Comparison of ENCODE assay signal across 9 mouse cellular contexts in the genomic region with DNA sequence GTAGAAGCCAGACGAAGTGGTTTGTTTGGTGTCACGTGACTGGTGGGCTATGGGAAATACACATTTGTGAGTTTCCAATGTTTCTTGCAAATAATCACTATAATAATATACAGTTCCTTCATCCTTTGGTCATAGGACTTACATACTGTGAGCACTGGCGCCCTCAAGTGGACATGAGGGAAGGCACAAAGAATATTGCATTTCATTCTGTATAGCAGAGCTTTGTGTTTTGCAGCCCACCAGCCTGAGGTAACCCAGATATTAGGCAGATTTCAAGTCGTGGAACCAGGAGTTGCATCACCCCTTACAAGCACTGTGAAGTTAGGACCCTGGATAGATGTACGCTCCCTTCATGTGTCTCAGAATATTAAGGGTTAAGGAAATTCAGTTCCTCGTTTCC. TPM values are rescaled to one million over a fixed set of nuclear protein-coding genes. Genes with fewer than 3 reads are reported as not detected.
DNase-seq lines count a peak whose midpoint lies in the region; ATAC-seq and TF ChIP-seq lines count a peak whose summit lies in the region.
"Had no signal": no experiment of that assay in that cellular context is flagged by ENCODE, and none has a peak within 500 bp of the region (broad histone marks: within the 10 kb centered on the region; RNA-seq: fewer than 3 reads in every experiment).

No protein-coding gene starts in this region.

- ATAC-seq in Patski: no peak
- peak; percentile 73 for ATAC-seq in megakaryocyte-erythroid progenitor cell, adult 5-6 weeks (replicated peaks; ENCODE audit: low FRiP score, low TSS enrichment, poor library complexity, severe bottlenecking)

- 33% methylated on average over 6 of the region's 6 CpGs for WGBS in hindbrain, embryonic 10.5 days

- peak; percentile 84 for TF ChIP-seq CTCF in Patski (IDR thresholded peaks at IDR 0.05)

- peak; percentile 36 to 56 for DNase-seq in adrenal gland, adult 18-20 months (ENCODE audit: low spot score in 2 of 2)
- DNase-seq in adrenal gland, adult 2 months: no peak
- DNase-seq in Patski (ENCODE audit: low read depth, low spot score): no peak
- peak; percentile 73 for DNase-seq in embryo, embryonic 11.5 days (ENCODE audit: low read depth, low spot score)
- DNase-seq in hindbrain, embryonic 10.5 days (ENCODE audit: low spot score): peak; percentile 73
- DNase-seq in layer of hippocampus, postnatal 10 days (ENCODE audit: low spot score in 2 of 2): peak; percentile 71 to 80
- DNase-seq in skeletal muscle tissue, adult 2 months (ENCODE audit: low read depth, low spot score): peak; percentile 14

- no peaks in the 10 kb centered on the region for H3K27me3 ChIP-seq in Patski
- H3K27me3 ChIP-seq in hindbrain, embryonic 10.5 days (ENCODE audit: insufficient read depth, poor library complexity, severe bottlenecking): no peaks in the 10 kb centered on the region
- H3K27me3 ChIP-seq: heart, embryonic 15.5 days had no signal

- H3K36me3 ChIP-seq in hindbrain, embryonic 10.5 days: no peaks in the 10 kb centered on the region
- H3K36me3 ChIP-seq: heart, embryonic 15.5 days had no signal

- POLR2A ChIA-PET in Patski (lab: Charles Lee): interaction anchor here (1.0 to 1.4 kb wide), 2 partner anchors 27 to 41 kb away, joined by 3 to 4 read pairs; no protein-coding TSS in a partner anchor

- no peak overlapping the region for H3K4me3 ChIP-seq in hindbrain, embryonic 10.5 days
- H3K4me3 ChIP-seq: heart, embryonic 15.5 days had no signal

- CTCF ChIA-PET in Patski (lab: Charles Lee): interaction anchor here (0.7 to 4.8 kb wide), 7 partner anchors 40 to 439 kb away, joined by 3 to 51 read pairs (median 4); a partner anchor contains a TSS

- H3K4me1 ChIP-seq in hindbrain, embryonic 10.5 days (replicated peaks): 0 out of 2 replicates have a peak, but pooled peaks cover 8% of the 10 kb centered on the region

- no peaks in the 10 kb centered on the region for H3K9me3 ChIP-seq in hindbrain, embryonic 10.5 days
- H3K9me3 ChIP-seq: heart, embryonic 15.5 days had no signal

- in situ Hi-C loops in Patski (cut with MboI; ENCODE audit: low pct_unique_long_range_greater_than_20kb): loop anchor here (5.0 kb wide), 2 partner anchors 44 to 226 kb away; a partner anchor contains a TSS

- H3K27ac ChIP-seq in hindbrain, embryonic 10.5 days: no peak overlapping the region
- H3K27ac ChIP-seq: heart, embryonic 15.5 days had no signal

RNA-seq across cellular contexts. Expression of a gene that starts 42.7 kb away (rescaled TPM):
- 1 to 10 TPM; 5.1 to 6.0 TPM for total RNA-seq in adrenal gland, adult 18-20 months (2021)
- 1 to 10 TPM; 6.4 to 7.8 TPM for total RNA-seq in adrenal gland, adult 2 months (2021)
- 3.8 and 5.1 TPM in 2 replicates for polyA plus RNA-seq in adrenal gland, adult 2 months (2012; rRNA removed)
- polyA plus RNA-seq in Patski (2021): 206 TPM
- 6.5 and 7.4 TPM in 2 replicates for polyA plus RNA-seq in hindbrain, embryonic 10.5 days (2016; fragmentation: Nextera tagmentation; extraction: Ambion mirVana)
- 1 to 10 TPM; 2.5 to 3.8 TPM for total RNA-seq in layer of hippocampus, postnatal 10 days (2021)
- 0.50 TPM in 1 of 2 replicates, not detected in the other for total RNA-seq in megakaryocyte-erythroid progenitor cell, adult 5-6 weeks (2014; fragmentation: Nextera tagmentation)
- total RNA-seq in megakaryocyte-erythroid progenitor cell, adult 5-6 weeks (2017): 1.9 TPM in 1 of 2 replicates, not detected in the other

RNA-seq across cellular contexts. Expression of a gene that starts 50.9 kb away (rescaled TPM):
- under 1 TPM; 0.63 to 0.67 TPM for total RNA-seq in adrenal gland, adult 18-20 months (2021)
- under 1 TPM; 0.26 to 0.31 TPM for total RNA-seq in adrenal gland, adult 2 months (2021)
- 0.04 and 0.11 TPM in 2 replicates for polyA plus RNA-seq in adrenal gland, adult 2 months (2012; rRNA removed)
- 8.0 TPM for polyA plus RNA-seq in Patski (2021)
- polyA plus RNA-seq in hindbrain, embryonic 10.5 days (2016; fragmentation: Nextera tagmentation; extraction: Ambion mirVana): 0.85 and 0.90 TPM in 2 replicates
- under 1 TPM; 0.50 to 0.74 TPM for total RNA-seq in layer of hippocampus, postnatal 10 days (2021)
- total RNA-seq in megakaryocyte-erythroid progenitor cell, adult 5-6 weeks (2014; fragmentation: Nextera tagmentation): 4.2 and 4.7 TPM in 2 replicates
- total RNA-seq in megakaryocyte-erythroid progenitor cell, adult 5-6 weeks (2017): 6.4 and 8.7 TPM in 2 replicates

Comparison
In these comparisons a context has a peak if more than half of its experiments do, and no peak if none do; other contexts are left out.
1. DNase-seq: peak in adrenal gland, adult 18-20 months (2 of 2), embryo, embryonic 11.5 days (single experiment), hindbrain, embryonic 10.5 days (single experiment), layer of hippocampus, postnatal 10 days (2 of 2) and skeletal muscle tissue, adult 2 months (single experiment); none in adrenal gland, adult 2 months (single experiment) and Patski (single experiment).